Mouse (Mus musculus): Measurements from ENCODE around the gene Cyp2r1.
"Not testable (repeated sequence)": the region's sequence is repeated elsewhere in the genome, so short reads cannot be mapped to it uniquely, and the experiment has no call there.

Gene Cyp2r1

DNA sequence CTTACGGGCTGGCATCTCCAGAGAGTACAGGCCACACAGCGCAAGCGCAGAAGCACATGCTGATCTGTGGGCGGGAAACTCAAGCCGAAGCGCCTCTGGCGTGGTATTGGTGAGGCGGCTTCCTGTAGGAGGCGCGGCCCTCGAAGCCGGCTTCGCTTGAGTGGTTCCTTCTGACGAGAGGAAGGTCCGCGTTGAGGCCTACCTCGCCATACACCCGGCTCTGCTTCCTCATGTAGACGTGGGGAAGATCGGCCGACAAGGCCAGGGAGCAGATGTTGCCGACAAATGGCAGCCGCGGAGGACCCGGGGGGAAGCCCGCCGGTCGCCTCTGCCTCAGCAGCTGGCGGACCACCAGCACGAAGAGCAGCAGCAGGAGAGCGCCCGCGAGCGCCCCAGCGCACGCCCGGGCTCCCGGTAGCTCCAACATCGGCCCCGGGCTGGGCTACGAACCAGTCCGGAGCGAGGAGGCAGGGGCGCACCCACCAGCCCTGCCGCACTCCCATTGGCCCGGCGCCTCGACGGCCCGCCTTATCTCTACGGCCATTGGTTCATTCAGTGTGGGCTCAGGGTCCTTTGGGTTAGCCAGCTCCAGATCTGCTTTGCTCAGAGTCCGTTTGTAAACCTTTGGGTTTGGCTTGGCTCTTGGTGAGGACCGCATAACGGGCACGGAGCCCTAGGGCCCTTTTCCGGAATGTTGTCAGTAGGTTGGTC, at the start of gene Cyp2r1:
Cyp2r1 (minus strand) TSS at position 442 of the 711 bp plus-strand sequence.
- DNase-seq: peak; percentile 90 to 91

DNA sequence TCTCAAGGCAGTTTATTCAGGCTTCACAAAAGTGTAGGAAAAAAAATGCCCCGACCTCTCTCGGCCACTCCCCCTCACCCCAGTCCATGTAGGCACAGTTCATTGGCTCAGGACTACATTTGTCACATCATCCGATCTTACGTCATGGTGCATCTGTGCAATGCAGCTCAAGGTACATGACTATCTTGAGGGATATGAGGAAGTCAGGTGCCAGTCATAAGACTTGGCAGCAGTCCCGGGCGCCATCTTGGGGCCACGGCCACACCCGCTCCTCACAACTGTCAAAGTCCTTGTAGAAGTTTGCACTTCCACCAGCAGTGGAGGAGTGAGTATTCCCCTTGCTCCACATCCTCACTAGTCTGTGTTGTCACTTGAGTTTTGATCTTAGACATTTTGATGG, 31.6 kb upstream of the Cyp2r1 start:
- DNase-seq: not testable (repeated sequence)

DNA sequence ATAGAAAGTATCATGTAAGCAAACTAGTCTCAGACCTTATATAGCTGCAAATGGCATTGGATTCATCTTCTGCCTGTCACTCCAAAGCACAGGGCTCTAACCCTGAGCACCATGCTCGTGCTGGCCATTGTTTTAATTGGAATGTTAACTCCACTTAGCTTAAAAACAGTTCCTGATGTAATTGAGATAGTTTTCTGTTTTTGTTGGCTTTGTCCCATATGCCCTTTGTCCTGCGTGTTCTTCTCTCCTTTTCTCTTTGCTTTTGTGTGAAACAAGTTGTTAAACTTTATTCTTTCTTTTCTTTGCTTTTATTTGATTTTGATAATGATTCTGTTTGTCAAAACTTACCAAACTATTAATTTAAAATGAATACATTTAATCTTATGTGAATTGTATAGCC, 19.7 kb upstream of the Cyp2r1 start:
- DNase-seq: no peak

DNA sequence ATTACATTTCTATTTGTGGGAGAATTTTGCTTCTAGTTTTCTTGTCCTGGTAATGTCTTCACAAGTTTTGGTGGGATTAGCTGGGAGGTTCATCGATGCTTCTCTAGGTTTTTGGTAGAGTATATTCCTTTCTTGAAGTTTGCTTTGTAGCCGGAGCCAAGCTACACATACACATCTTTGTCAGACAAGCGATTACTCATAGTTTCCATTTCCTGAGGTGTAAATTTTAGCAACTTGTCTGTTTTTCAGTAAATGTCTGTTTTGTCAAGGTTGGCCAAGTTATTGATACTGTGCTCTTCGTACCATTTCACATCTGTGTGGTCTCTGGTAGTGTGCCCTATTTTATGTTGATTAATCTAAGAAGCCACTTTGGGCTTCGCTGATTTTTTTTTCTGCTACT, 18.4 kb upstream of the Cyp2r1 start:
- DNase-seq: no peak

DNA sequence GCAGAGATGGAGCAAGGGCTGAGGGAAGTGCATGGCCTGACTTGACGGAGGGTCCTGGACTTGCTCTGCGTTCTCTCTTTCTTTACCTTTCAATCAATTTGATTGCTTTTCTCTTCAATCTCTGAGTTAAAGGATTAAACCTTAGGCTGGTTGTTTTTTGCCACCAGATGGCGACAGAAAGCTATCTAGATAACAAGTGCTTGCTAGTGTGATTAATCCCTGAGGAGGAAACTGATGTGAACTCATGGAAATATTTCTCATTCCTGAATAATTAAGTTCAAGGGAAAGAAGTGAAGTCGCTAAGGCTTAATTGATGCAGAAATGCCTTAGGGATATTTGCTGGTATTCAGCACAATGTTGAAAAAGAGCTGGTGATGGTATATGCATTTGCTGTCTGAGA, 17.7 kb upstream of the Cyp2r1 start:
- DNase-seq: peak; percentile 51 to 59

DNA sequence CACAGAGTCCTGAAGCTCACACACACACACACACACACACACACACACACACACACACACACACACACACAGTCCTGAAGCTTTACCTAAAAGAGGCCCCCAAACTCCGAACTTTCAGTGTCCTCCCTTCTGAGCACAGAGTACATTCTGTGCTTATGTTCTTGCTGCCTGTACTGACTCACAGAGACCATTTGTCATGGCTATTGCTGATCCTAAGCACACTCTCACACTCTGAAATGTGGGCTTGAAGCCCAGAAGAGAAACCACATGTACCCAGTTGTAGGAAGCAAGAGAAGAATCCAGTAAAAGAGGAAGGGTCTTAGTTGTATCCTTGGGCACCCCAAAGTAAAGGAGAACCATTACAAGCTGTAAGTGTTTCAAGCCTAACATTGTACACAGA, 14.9 kb upstream of the Cyp2r1 start:
- DNase-seq: no peak

DNA sequence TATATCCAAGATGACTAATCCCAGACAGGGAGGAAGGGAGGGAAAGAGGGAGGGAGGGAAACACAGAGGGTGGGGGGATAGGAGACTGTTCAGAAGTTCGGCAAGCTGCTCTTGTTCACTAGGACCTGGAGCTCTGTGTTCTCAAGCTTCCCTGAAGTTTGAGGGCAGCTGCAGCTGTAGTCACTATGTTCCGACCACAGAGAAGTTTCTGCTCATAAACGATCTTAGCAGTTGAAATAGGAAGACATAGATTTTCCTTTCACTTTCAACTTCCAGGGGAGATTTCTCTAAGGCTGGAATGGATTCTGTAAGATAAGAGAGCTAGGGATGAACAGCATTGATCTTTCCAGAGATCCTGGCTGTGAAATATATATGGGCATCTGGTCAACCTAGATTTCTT, 14.2 kb upstream of the Cyp2r1 start:
- DNase-seq: no peak

DNA sequence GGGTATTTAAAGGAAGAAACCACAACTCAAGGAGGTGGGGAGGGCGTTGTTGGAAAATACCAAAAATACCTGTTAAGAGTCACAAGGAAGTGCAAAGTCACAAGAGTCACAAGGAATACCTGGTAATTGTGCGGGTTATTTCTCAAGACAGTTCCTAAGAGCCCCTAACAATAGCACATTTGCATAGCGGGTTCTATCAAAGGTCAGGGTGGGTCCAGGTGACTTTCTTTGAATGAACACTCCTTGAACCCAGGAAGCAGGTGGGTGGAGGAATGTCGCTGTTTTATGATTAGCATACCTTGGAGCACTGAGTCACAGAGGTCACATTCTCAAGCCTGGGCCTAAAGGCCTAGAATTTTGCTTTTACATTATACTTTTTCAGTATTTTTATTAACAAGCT, 11.1 kb upstream of the Cyp2r1 start:
- DNase-seq: not testable (repeated sequence)

DNA sequence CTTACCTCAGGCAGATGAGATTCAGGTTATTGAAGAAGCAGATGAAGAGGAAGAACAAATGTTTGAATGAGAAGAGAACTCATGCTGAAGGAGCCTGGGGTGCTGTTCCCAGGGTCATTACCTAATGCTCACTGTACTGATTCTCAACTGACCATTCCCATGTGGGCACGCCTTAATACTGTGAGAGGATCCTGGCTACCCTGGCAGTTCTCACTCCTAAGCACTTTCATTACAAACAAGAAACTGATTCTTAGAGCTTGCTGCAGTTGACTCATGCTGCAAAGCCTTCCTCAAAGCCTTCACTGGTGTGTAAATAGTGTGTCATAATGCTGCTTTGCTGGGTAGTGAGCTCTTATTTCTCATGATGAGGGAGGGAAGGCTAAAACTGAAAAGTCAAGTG, 26.6 kb downstream of the Cyp2r1 start:
- DNase-seq: no peak

DNA sequence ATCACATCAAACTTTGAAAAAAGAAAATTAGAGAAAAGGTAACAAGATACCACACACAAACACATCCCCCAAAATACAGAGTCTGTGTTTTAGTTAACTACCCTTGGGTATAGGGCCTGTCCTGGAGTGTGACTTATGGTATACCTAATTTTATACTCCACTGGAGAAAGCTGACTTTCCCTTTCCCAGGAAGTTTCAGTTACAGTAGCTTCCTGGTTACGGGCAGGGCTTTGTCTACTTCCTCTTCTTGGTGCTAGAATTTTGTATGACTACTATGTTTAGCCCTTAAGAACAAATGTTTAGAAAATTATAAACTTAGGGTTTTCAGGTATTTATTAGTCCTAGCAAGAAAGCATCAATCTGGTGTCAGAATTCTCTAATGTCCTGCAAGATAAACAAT, 36.5 kb downstream of the Cyp2r1 start:
- peak; percentile 27 to 44 for DNase-seq

DNA sequence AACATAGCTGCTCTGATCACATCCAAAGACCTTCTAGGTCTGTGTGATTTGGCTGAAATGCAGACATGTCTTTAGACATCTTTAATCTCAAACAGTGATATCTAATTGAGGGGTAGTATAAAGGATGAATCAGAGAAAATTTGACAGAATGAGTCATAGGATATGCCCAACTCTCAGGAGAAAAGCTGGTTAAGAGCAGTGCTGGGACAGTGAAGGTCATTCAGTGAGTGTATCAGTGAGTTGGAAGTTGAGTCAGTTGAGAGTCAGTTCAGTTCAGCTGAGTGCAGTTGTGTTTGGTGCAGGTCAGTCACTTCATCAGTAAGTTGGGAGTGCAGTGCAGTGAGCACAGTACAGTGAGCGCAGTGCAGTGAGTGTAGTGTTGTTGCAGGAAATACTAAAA, 42.6 kb downstream of the Cyp2r1 start:
- no peak for DNase-seq

DNA sequence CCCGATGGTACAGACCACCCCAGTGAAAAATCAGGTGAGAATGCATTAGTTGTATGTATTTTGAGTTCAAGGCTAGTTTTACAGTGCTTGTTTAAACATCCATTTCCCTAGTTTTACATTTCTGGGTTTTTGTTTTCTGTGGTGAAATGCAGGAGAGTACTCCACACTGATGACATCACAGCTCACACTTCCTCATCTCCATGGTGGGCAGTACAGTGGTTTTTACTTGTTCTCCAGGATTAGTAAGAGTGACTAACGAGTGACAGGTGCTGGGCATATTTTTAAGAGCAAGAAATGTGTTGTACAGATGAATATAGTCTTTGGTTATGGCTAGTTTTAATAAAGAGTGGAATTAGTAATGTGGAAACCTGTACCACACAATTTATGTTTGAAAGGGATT, 53.9 kb downstream of the Cyp2r1 start:
- DNase-seq: no peak
